Mouse (Mus musculus) limb, embryonic 15.5 days (tissue): Measurements from ENCODE around the gene Npvf. TPM values are rescaled to one million over a fixed set of nuclear protein-coding genes. Genes with fewer than 3 reads are reported as not detected.
A peak's percentile ranks its signal among the peaks of the same experiment; 100 is the strongest.

Experiments
- ATAC-seq: fragments of 200-750 bp; cut with Nextera tagmentation; 2 replicates; pipeline ENCODE4 v1.8.0; 2017; ENCODE audit warnings: low read depth, moderate TSS enrichment; ENCODE audit not compliant: insufficient number of reproducible peaks, low FRiP score, low TSS enrichment
- H3K27ac ChIP-seq: fragments of 300-500 bp; sonication (generic); 2 replicates; pipeline ENCODE4 v1.5.1; 2015; ENCODE audit warnings: moderate library complexity, mild to moderate bottlenecking, inconsistent platforms
- H3K27me3 ChIP-seq: fragments of 300-500 bp; sonication (generic); 2 replicates; pipeline ENCODE4 v1.6.1; 2015; ENCODE audit warnings: inconsistent platforms
- H3K36me3 ChIP-seq: fragments of 300-500 bp; sonication (generic); 2 replicates; pipeline ENCODE4 v1.6.1; 2015; ENCODE audit warnings: inconsistent platforms
- H3K4me1 ChIP-seq: fragments of 300-500 bp; sonication (generic); 2 replicates; pipeline ENCODE4 v1.6.1; 2015; ENCODE audit warnings: inconsistent platforms
- H3K4me2 ChIP-seq: fragments of 300-500 bp; sonication (generic); 2 replicates; pipeline ENCODE4 v1.6.1; 2015; ENCODE audit warnings: mild to moderate bottlenecking, inconsistent platforms
- H3K4me3 ChIP-seq: fragments of 300-500 bp; sonication (generic); 2 replicates; pipeline ENCODE4 v1.5.1; 2015; ENCODE audit warnings: mild to moderate bottlenecking, inconsistent platforms
- H3K9ac ChIP-seq: fragments of 300-500 bp; sonication (generic); 2 replicates; pipeline ENCODE4 v1.6.1; 2015; ENCODE audit warnings: inconsistent platforms
- H3K9me3 ChIP-seq: fragments of 300-500 bp; sonication (generic); 2 replicates; pipeline ENCODE4 v1.6.1; 2016; ENCODE audit warnings: inconsistent platforms
- WGBS: fragments of 180-500 bp; shearing (Covaris S2); methylation state at CpG from one replicate; pipeline ENCODE4 v1.1.7; 2015; 5-methylcytosine and 5-hydroxymethylcytosine counted together
- polyA plus RNA-seq: library from polyadenylated mRNA; unstranded; fragments of >200 nt; fragmentation: Nextera tagmentation; extraction: Ambion mirVana; gene quantifications from 2 replicates; pipeline ENCODE4 v1.2.1, GENCODE M21; 2015

Npvf gene
- polyA plus RNA-seq, 1 experiment from 2014 or later = not detected

DNA sequence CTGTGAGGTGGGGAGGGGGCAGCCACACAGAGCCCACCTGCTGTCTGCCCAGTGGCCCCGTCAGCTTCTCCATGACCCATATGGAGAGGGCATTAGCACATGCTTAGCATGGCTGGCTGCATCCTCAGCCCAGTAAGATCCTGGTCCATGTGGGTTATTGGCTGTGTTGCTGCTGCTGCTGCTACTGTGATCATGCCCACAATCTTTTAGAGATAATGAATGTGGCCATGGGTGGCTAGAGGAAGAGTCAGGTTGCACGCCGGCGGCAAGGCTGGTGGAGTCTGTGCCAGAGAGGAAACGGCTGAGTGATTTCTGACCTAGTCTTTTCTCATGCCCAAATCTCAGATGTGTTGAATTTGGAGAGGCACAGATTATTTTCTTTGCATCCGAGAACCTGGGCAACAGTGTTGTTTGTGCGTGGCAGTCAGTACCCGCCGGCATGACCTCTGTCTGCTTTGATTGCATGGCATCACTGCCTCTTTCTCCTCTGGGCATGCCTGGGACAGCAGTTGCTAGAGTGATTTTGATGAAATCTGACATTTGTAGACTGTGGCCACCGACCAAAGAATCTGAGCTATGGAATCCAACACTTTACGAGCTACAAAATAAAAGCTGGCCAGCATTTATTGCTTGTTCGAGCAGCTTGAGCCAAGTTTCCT lies 8.8 kb upstream of the Npvf start:
- H3K9me3 ChIP-seq = no peaks in the 10 kb centered on the region
- H3K27ac ChIP-seq = peak overlapping the region; percentile 57
- H3K4me1 ChIP-seq = peaks cover 51% of the 10 kb centered on the region
- peaks cover 6% of the 10 kb centered on the region; the same call in 1 of the 2 replicates for H3K27me3 ChIP-seq
- no peak overlapping the region for H3K4me3 ChIP-seq
- H3K4me2 ChIP-seq = peak overlapping the region; percentile 19
- no peak overlapping the region for H3K9ac ChIP-seq
- ATAC-seq = peak; percentile 73; the same call in 1 of the 2 replicates
- 17% methylated on average over 12 of the region's 12 CpGs for WGBS
- no peaks in the 10 kb centered on the region for H3K36me3 ChIP-seq

DNA sequence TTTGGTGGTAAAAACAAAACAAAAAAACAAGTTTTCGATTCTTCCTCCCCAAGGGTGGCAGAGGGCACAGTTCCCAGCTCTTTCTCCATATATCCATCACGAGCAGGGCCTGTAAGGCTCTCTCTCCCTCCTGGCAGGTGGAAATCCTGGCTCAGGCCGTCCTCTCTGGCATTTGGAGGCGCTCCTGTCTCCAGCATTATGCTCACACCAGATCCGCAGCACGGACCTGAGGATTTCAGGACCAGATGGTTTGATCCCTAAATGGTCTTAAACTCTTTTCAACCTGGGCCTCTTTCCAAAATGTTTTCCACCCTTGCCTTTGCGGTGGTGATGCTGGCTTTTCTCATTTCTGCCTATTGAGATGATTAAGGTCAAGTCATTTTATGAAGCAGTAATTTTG lies 7.5 kb upstream of the Npvf start:
- H3K4me3 ChIP-seq = no peak overlapping the region
- 0 out of 2 replicates have a peak, but pooled peaks have one; percentile 56 for ATAC-seq
- 0 out of 2 replicates have a peak overlapping the region, but pooled peaks have one; percentile 18 for H3K27ac ChIP-seq
- H3K9me3 ChIP-seq = no peaks in the 10 kb centered on the region
- H3K9ac ChIP-seq = no peak overlapping the region
- 29% methylated on average over 7 of the region's 7 CpGs for WGBS
- H3K4me1 ChIP-seq = peaks cover 56% of the 10 kb centered on the region
- no peaks in the 10 kb centered on the region for H3K36me3 ChIP-seq
- peaks cover 6% of the 10 kb centered on the region; the same call in 1 of the 2 replicates for H3K27me3 ChIP-seq
- H3K4me2 ChIP-seq = no peak overlapping the region

DNA sequence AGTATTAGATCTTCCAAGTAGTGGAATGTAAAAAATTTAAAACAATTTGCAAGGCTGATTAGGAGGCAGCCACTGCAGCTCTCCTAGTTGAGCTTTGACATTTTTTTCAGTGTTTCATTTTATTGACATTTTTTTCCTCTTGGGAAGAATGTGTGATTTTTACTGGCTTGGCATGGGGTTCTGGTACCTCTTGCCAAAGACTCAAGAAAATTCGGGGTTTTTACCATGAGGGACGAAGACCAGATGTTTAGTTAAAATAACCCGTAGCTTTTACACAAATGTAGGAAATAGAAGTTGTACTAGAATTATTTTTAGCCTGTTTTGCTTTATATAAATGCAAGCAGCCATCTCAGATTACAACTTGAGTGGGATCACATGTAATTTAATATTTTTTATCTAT lies 4.2 kb upstream of the Npvf start:
- H3K9ac ChIP-seq = no peak overlapping the region
- 14% methylated on average over 3 of the region's 3 CpGs for WGBS
- no peak; the same call in 1 of the 2 replicates for ATAC-seq
- H3K27ac ChIP-seq = peak overlapping the region; percentile 62
- no peak overlapping the region for H3K4me2 ChIP-seq
- H3K27me3 ChIP-seq = peaks cover 7% of the 10 kb centered on the region
- H3K9me3 ChIP-seq = no peaks in the 10 kb centered on the region
- no peaks in the 10 kb centered on the region for H3K36me3 ChIP-seq
- H3K4me3 ChIP-seq = no peak overlapping the region
- peaks cover 40% of the 10 kb centered on the region for H3K4me1 ChIP-seq

DNA sequence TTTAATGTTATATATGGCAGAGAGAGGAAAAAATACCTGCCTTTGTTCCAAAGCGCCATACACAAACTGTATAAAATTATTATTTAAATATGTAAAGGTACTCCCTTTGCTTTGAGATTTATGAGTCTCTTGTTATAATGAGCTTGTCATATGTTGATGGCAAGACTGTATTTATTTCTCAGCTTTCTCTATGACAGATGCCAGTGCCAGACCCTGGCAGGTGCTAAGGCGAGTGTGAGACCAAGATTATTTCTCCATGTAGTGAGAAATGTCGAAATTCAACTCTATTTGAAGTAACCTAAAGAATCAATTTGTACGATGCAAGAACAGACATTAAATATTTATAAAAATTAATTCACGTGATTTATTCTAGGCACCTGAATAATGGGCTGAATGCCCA lies 3.8 kb upstream of the Npvf start:
- H3K4me3 ChIP-seq = no peak overlapping the region
- WGBS = 40% methylated on average over 5 of the region's 5 CpGs
- ATAC-seq = no peak
- H3K9me3 ChIP-seq = no peaks in the 10 kb centered on the region
- peaks cover 35% of the 10 kb centered on the region for H3K4me1 ChIP-seq
- H3K36me3 ChIP-seq = no peaks in the 10 kb centered on the region
- no peak overlapping the region for H3K27ac ChIP-seq
- H3K27me3 ChIP-seq = peaks cover 7% of the 10 kb centered on the region
- no peak overlapping the region for H3K4me2 ChIP-seq
- H3K9ac ChIP-seq = no peak overlapping the region

DNA sequence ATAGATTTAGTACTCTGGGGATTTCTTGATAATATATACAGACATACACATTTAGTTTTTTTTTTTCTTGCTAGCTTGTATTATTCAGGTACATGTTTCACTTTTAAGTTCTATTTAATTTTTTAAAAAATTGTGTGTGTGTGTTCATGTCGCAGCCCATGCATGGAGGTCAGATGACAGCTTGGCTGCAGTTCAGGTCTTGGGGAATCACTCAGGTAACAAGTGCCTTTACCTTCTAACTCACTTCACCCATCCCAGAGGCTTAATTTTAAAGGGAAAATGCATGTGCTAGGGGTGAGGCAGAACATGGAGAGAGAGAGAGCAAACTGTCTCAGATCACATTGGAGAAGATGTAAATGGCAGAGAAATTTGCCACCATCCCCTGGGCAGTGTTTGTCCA lies 2.2 kb upstream of the Npvf start:
- no peak for ATAC-seq
- no peak overlapping the region for H3K4me3 ChIP-seq
- peaks cover 7% of the 10 kb centered on the region for H3K27me3 ChIP-seq
- H3K4me1 ChIP-seq = peaks cover 27% of the 10 kb centered on the region
- 84% methylated on average over 1 of the region's 1 CpGs for WGBS
- no peak overlapping the region for H3K9ac ChIP-seq
- H3K36me3 ChIP-seq = no peaks in the 10 kb centered on the region
- H3K9me3 ChIP-seq = no peaks in the 10 kb centered on the region
- H3K4me2 ChIP-seq = no peak overlapping the region
- H3K27ac ChIP-seq = no peak overlapping the region

DNA sequence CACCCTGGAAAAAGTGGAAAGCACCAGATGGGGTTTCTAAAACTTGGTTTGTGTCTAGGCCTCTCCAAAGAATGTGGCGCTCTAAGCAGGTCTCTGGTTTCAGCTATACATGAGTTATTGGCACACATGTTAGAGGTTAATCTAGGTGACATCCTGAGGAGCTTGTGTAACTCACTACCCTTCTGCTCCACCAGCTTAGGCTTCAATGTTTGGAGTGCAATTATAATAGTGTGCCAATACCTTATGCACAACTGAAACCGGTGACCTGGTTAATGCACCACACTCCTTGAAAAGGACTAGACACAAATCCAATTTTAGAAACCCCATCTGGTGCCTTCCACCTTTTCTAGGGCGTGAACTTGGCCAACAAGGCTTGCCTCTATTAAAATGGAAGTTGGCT lies 1.7 kb upstream of the Npvf start:
- H3K27me3 ChIP-seq = peaks cover 7% of the 10 kb centered on the region
- peaks cover 23% of the 10 kb centered on the region for H3K4me1 ChIP-seq
- no peak overlapping the region for H3K9ac ChIP-seq
- no peak for ATAC-seq
- WGBS = 79% methylated on average over 3 of the region's 3 CpGs
- no peak overlapping the region for H3K4me2 ChIP-seq
- no peak overlapping the region for H3K27ac ChIP-seq
- H3K4me3 ChIP-seq = no peak overlapping the region
- H3K9me3 ChIP-seq = no peaks in the 10 kb centered on the region
- H3K36me3 ChIP-seq = no peaks in the 10 kb centered on the region

DNA sequence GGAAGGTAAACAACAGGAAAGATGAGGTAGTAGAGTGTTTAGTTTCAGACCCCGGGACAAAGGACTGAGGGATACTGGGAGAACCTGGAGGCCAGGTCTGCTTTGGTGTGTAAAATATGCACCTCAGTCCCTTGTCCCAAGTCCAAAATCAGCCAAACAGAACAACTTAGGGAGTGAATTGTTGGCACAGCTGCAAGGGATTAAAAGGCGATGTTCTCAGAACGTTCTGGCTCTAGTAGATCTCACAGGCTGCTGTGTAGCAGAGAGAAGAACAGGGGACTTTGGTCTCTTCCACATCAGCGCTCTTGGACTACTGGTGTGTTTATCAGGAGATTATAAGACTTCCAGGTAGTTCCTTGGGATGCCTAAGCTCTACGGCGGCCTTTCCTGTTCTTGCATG lies 6.6 kb downstream of the Npvf start:
- no peak overlapping the region for H3K27ac ChIP-seq
- no peaks in the 10 kb centered on the region for H3K9me3 ChIP-seq
- no peak overlapping the region for H3K9ac ChIP-seq
- H3K27me3 ChIP-seq = peaks cover 4% of the 10 kb centered on the region; the same call in 1 of the 2 replicates
- no peak overlapping the region for H3K4me3 ChIP-seq
- ATAC-seq = no peak
- H3K4me2 ChIP-seq = no peak overlapping the region
- H3K36me3 ChIP-seq = no peaks in the 10 kb centered on the region
- H3K4me1 ChIP-seq = 0 out of 2 replicates have a peak, but pooled peaks cover 10% of the 10 kb centered on the region
- 68% methylated on average over 6 of the region's 6 CpGs for WGBS

DNA sequence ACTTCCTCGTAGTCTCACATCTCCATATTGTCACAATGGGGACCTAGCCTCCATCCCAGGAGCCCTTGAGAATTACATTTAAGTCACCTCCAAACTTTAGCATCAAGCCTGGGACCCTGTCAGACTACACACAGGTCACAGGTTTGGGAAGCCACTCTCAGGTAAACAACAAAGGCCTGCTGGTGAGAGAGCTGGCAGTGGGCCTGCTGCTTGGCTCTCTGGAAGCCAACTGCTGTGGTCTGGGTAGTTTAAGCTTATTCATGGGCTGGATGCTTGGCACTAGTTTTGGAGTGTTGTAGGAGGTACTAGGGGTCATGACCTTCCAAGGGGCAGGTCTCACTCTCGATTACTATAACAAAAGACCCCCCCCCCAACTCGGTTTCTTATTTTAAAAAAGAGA lies 7.6 kb downstream of the Npvf start:
- Histone ChIP-seq H3K36me3 (no peaks in the 10 kb centered on the region), H3K9ac (no peak overlapping the region), H3K27me3 (peaks cover 4% of the 10 kb centered on the region; the same call in 1 of the 2 replicates), H3K4me1 (0 out of 2 replicates have a peak, but pooled peaks cover 10% of the 10 kb centered on the region), H3K27ac (no peak overlapping the region), H3K4me3 (no peak overlapping the region), H3K9me3 (no peaks in the 10 kb centered on the region), H3K4me2 (no peak overlapping the region)
- WGBS = 63% methylated on average over 3 of the region's 3 CpGs
- no peak for ATAC-seq

DNA sequence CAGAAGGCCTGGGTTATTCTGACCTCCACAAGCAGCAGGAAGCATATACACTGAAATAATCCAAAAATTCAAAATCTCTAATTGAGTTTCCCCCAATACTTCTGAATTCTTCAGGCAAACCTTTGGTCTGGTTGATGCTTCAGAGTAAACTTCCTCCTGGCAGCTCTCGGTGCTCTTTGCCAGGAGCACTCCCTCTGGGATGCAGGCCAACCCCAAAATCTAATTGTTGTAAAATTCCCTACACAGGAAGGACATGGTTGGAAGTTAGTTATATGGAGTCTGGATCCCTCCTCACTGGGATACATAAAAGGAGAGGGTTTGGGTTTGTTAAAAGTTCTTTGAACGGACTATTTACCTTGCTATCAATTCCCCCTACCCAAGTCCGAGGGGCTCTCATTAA lies 9.5 kb downstream of the Npvf start:
- Histone ChIP-seq H3K4me3 (no peak overlapping the region), H3K27ac (no peak overlapping the region), H3K4me1 (0 out of 2 replicates have a peak, but pooled peaks cover 10% of the 10 kb centered on the region), H3K36me3 (no peaks in the 10 kb centered on the region), H3K9ac (no peak overlapping the region), H3K4me2 (no peak overlapping the region), H3K27me3 (no peaks in the 10 kb centered on the region), H3K9me3 (no peaks in the 10 kb centered on the region)
- 40% methylated on average over 3 of the region's 3 CpGs for WGBS
- ATAC-seq = no peak

DNA sequence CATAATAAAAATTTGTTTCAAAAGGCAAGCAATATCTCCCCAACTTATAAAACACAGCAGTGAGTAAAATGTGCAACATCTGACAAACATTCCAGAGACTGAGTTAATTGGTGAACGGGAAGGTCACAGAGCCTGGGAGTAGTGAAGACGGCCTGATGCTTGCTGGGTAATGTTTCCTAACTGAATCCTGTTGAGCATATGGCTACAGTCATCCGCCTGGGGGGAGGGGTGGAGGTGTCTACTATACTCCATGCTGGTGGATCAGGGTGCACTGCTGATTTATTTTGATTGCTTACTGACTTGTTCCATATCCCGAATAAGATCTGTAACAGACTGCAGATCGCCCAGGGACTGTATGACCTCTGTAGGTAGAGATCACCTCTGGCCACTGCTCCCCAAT lies 12.3 kb downstream of the Npvf start:
- Histone ChIP-seq H3K9me3 (no peaks in the 10 kb centered on the region), H3K36me3 (no peaks in the 10 kb centered on the region), H3K27me3 (no peaks in the 10 kb centered on the region), H3K9ac (no peak overlapping the region), H3K4me3 (no peak overlapping the region), H3K4me1 (0 out of 2 replicates have a peak, but pooled peaks cover 10% of the 10 kb centered on the region), H3K27ac (no peak overlapping the region), H3K4me2 (no peak overlapping the region)
- no peak for ATAC-seq
- 43% methylated on average over 5 of the region's 5 CpGs for WGBS

DNA sequence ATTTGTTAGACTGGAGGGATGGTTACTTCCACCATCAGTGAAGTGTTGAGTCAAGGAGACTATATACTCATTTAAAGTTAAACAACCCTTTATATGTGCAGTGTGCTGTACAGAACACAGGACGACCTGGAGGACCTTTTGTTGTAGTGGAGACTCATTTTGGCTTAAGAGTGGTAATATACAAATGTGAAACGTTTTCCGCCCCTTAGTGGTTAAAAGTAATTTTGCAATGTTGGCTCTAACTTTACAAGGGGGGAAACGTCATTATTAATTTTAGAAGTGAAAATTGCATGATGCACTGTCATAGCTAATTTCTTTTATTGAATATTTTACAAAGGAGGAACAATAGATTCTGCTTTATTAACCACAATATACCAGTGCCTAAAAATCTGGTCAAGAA lies 13.9 kb downstream of the Npvf start:
- no peak overlapping the region for H3K27ac ChIP-seq
- H3K4me3 ChIP-seq = no peak overlapping the region
- H3K4me1 ChIP-seq = 0 out of 2 replicates have a peak, but pooled peaks cover 9% of the 10 kb centered on the region
- no peaks in the 10 kb centered on the region for H3K36me3 ChIP-seq
- 54% methylated on average over 4 of the region's 4 CpGs for WGBS
- no peaks in the 10 kb centered on the region for H3K9me3 ChIP-seq
- H3K27me3 ChIP-seq = no peaks in the 10 kb centered on the region
- H3K9ac ChIP-seq = no peak overlapping the region
- H3K4me2 ChIP-seq = no peak overlapping the region
- ATAC-seq = no peak

DNA sequence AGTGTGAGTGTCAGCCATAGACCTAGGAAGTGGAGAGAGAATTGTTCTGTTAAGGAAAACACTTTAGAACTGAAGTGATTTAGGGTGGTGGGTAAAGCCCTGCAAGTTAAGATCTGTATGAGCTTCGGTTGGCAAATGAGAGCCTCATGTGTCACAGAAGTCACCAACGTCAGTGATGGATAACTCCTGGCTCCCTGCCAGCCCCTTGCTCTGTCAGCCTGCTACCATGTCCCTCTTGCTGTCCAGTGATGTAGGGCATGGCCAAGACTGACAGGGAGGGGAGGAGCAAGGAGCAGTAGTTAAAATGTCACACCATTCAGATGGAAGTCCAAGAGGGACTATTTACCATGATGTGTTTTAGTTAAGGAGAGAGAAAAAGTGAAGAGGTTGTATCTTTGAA lies 14.6 kb downstream of the Npvf start:
- Histone ChIP-seq H3K4me1 (0 out of 2 replicates have a peak, but pooled peaks cover 4% of the 10 kb centered on the region), H3K36me3 (no peaks in the 10 kb centered on the region), H3K4me2 (no peak overlapping the region), H3K9ac (no peak overlapping the region), H3K27ac (no peak overlapping the region), H3K4me3 (no peak overlapping the region), H3K9me3 (no peaks in the 10 kb centered on the region), H3K27me3 (no peaks in the 10 kb centered on the region)
- ATAC-seq = no peak
- WGBS = 31% methylated on average over 2 of the region's 2 CpGs
